Mouse (Mus musculus) G1E (cell line): ENCODE data around the gene Elovl6.

Source experiments
- CTCF ChIP-seq: IDR thresholded peaks from 2 replicates; pipeline ENCODE4 v1.5.1; 2012; ENCODE audit warnings: low read depth, low read length, inconsistent platforms, mixed read lengths
- TAL1 ChIP-seq: conservative IDR thresholded peaks from 2 replicates; pipeline ENCODE4 v1.6.1; 2012; ENCODE audit warnings: low read depth, low read length, inconsistent platforms, mixed read lengths

GRCm38 (mm10) chr3:129587916-129588315, 55.8 kb downstream of the Elovl6 start:
- no peak for TF ChIP-seq CTCF
- no peak for TF ChIP-seq TAL1
